ENCODE assay signal across 19 mouse cellular contexts in genomic region chr14:60286194-60286863, GRCm38 (mm10). TPM values are rescaled to one million over a fixed set of nuclear protein-coding genes. Genes with fewer than 3 reads are reported as not detected.
"Had no signal": no experiment of that assay in that cellular context is flagged by ENCODE, and none has a peak within 500 bp of the region (broad histone marks: within the 10 kb centered on the region; RNA-seq: fewer than 3 reads in every experiment).

No protein-coding gene starts in this region.

- DNase-seq: kidney, adult 8-10 months; kidney, postnatal 36 days; lung, adult 2 months; spleen, adult 18-20 months; thymus, adult 18-20 months; thymus, postnatal 25 days had no signal

- H3K27ac ChIP-seq: hindbrain, postnatal 0 days; left cerebral cortex, adult 2 months; limb, embryonic 10.5 days; liver, embryonic 15.5 days; macrophage; midbrain, embryonic 15.5 days; neural tube, embryonic 12.5 days had no signal

- H3K4me3 ChIP-seq: left cerebral cortex, adult 2 months; limb, embryonic 10.5 days; liver, embryonic 15.5 days; megakaryocyte, embryonic 14.5 days; midbrain, embryonic 15.5 days; neural tube, embryonic 12.5 days had no signal

- H3K4me1 ChIP-seq: limb, embryonic 10.5 days; liver, embryonic 15.5 days; midbrain, embryonic 15.5 days; neural tube, embryonic 12.5 days had no signal

- H3K27me3 ChIP-seq: liver, embryonic 15.5 days; megakaryocyte, embryonic 14.5 days; midbrain, embryonic 15.5 days; neural tube, embryonic 12.5 days had no signal

RNA-seq across cellular contexts. Expression of gene Nupl1, which starts 35.1 kb away (rescaled TPM):
- polyA plus RNA-seq: kidney, embryonic 16.5 days; limb, embryonic 10.5 days; limb, embryonic 14.5 days; liver, embryonic 11.5 days; lung, postnatal 0 days; macrophage; neural tube, embryonic 12.5 days; stomach, embryonic 14.5 days had no signal
